Mouse (Mus musculus) activated CD4-positive, CD25-positive, alpha-beta regulatory T cell, adult 4 months (primary cell): ENCODE measurements around the gene Zfp219. TPM values are rescaled to one million over a fixed set of nuclear protein-coding genes. Genes with fewer than 3 reads are reported as not detected.
"Not testable (repeated sequence)": the region's sequence is repeated elsewhere in the genome, so short reads cannot be mapped to it uniquely, and the experiment has no call there.

Source experiments
- ATAC-seq: one replicate; pipeline ENCODE4 v1.8.0; 2017
- polyA plus RNA-seq, 2 experiments: library from polyadenylated mRNA; unstranded; fragments of 100-300 nt; shearing (Covaris generic); gene quantifications; one replicate each; pipeline ENCODE4 v1.2.1; 2017

Gene Zfp219
- 1 to 10 TPM; 1.9 to 2.2 TPM for polyA plus RNA-seq

DNA sequence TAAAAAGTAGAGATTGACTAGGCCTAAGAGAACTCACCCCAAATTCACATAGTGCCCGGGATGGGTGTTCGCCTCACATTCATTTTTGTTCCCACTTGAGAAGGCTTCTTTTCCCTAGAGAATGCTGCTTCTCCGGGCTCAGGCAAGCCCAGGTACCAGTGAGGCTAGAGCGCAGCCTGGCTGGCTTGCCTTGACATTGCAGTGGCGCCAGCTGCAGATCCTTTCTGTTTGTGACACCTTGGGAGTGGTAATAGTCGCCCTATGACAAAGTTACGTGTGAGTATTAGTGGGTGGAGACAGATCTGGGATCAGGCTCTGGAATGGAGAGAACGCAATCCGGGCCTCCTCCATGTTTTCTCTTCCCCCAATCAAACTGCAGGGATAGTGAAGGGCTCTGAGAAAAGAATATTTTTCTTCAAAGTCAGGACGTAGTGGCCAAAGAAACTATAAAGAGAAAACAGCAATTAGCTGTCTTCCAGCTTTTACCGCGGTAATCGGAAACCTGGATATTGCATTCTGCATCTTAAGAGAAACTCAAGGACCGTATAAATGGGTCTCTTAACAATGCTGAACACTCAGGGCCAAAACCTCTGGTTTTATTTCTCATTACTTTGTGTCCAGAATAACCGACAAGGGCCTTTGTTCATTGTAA is at the start of gene Zfp219:
Zfp219 (minus strand) TSS at position 248 of the 652 bp plus-strand sequence.
- peak; percentile 11 for ATAC-seq

- ATAC-seq: no peak
Observed at GRCm38 (mm10) chr14:52066135-52066534, 45.6 kb upstream of the Zfp219 start.

- ATAC-seq: no peak
Observed at GRCm38 (mm10) chr14:52061798-52062197, 41.3 kb upstream of the Zfp219 start.

DNA sequence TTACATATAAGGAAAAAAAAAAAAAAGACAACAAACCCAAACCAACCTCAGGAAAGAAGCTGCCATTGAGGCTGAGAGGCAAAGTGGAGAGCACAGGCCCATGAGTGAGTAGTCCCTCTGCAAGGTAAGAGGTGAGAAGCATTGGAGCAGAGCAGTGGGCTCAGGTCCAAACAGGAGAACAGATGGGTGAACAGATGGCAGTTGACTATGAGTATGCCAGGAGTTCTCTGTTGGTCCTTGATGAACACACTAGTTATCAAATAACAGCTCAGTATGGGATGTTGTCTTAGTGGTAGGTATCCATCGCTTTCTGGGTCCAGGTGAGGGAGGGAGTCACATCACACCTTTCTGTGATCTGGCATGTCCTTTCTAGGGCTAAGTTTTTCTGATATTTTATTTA is 40.3 kb upstream of the Zfp219 start:
- no peak for ATAC-seq

DNA sequence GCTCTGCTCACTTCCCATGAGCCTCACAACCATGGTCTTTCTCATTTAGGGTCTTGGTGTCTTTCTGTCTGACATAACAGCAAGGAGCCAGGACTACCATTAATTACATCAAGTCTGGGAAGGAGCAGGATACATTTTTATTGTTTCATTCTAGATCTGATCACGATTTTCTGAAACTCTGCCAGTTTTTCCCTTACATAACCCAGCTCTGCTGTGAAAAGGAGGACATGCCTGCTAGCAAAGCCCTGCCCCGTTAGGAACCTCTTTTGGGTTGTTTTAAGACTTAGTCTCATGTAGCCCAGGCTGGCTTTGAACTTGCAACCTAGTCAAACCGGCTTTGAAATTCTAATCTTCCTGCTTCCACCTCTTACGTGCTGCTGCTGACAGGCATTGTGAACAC is 39.4 kb upstream of the Zfp219 start:
- no peak for ATAC-seq

DNA sequence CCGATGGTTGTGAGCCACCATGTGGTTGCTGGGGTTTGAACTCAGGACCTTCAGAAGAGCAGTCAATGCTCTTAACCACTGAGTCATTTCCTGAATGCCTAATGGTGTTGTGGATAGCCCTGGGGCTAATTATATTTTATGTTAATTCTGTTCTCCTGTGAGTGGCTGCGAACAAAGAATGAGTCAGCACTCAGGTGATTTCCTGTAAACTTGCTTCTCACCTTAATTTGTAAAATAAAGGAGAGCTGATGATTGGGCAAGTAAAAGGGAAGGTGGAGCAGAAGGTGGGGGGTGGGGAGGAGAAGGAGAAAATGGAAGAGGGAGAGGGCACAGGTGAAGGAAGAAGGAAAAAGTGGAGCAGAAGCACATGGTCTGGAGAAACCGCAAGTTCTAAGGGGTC is 32.2 kb upstream of the Zfp219 start:
- ATAC-seq: not testable (repeated sequence)

GRCm38 (mm10) chr14:52045966-52046565 is 25.5 kb upstream of the Zfp219 start:
- ATAC-seq: no peak

DNA sequence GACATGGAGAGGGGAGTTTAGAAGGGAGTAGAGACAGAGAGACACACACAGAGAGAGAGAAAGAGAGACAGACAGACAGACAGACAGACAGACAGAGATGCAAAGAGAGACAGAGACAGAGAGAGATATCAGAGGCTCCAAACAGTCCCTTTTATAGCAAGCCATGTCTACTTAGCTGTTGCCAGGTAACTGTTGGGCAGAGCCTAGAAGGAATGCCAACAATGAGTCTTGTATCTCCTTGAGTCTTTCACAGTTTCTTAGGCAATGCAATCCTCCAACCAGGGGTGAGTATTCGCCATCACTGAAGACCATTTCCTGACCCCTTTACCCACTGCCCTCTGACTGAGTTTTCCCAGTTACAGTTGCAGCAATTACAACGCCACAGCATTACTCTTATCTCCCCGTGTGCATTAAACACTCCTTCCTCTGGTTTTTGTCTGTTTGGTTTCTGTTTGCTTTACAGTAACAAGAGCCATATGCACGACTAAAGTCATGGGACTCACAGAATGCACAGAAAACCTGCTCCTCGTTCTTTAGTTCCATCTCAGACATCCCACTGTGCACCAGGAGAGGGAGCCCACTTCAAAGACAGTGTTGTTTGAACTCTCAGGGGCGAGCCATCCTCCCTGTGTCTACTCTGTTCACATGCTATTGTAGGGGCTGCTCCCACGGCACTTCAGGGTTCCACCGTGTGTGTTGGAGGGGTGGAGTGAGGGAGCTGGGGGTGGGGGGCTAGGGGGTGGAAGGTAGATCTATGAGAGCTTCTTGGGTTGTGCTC is 24.6 kb upstream of the Zfp219 start:
- no peak for ATAC-seq

DNA sequence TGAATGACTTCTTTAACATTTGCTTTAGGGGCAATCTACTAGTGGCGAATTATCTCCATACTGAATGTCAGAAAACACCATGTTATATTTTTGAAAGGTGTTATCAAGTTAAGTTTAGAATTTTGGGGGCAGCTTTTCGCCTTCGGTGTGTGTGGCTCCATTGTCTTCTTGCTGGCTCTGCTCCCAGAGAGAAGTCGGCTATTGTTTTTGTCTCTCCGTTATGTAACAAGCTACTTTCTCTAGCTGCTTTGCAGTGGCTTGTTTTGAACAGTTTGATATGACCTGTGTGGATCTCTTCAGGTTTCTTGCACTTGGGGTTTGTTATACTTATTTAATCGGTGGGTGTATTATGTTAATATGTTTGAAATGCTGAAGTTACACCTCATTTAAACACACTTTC is 22.9 kb upstream of the Zfp219 start:
- ATAC-seq: no peak

- ATAC-seq: not testable (repeated sequence)
Observed at GRCm38 (mm10) chr14:52042359-52042758, 21.8 kb upstream of the Zfp219 start, which contains the start of gene Olfr221. TSS of gene Olfr221 (minus strand) at chr14:52042459.

GRCm38 (mm10) chr14:52039332-52039731 is 18.8 kb upstream of the Zfp219 start:
- ATAC-seq: no peak

DNA sequence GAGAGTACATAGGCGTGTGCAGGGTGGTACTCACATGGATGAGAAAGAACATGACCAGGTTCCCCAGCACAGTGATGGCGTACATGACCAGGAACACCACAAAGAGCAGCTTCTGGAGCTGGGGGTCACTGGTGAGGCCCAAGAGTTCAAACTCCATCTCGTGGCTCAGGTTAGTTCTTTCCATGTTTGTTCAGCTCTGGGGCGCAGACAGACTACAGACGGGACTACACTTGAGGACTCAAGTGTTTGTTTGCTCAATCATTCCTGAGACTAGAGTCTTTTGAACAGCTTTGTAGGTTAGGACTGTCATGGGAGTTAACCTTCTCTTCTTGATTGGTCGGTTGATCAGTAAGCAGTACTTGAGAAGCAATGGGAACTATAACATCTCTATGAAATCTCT is 15.4 kb upstream of the Zfp219 start:
- no peak for ATAC-seq

GRCm38 (mm10) chr14:52026342-52026741 is 5.8 kb upstream of the Zfp219 start:
- ATAC-seq: no peak

GRCm38 (mm10) chr14:52024133-52024532 is 3.6 kb upstream of the Zfp219 start:
- ATAC-seq: no peak

GRCm38 (mm10) chr14:52022709-52023459 is 2.4 kb upstream of the Zfp219 start:
- peak; percentile 44 for ATAC-seq

GRCm38 (mm10) chr14:52022244-52022708 is 1.7 kb upstream of the Zfp219 start:
- no peak for ATAC-seq

DNA sequence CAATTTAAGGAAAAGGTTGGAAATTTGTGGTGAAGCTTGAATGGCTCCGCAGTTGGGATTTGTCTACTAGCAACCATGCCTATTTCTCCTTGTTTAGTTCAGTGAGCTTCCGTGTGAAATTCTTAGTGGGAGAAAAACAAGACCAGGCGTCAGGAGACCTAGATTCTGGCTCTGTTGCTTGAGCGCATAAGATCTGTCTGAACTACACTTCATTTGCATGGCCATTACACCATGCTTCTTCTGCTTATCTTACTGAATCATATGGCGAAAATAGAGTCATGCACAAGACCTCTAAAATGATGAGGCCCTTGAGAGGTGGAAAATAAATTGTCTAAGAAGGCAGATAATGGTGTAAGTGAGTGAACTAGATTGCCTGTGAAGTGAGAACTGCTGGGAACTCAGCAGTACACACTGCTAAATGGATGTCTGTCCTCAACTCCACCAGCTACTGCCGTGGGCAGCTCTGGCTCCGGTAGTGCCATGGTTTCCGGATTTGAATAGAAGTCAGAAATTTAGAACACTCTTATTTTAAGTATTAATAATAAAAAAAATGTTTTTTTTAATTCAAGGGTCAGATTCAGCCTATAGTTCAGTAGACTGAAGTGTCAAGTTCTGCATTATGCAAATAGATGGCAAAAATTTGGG is 1.2 kb upstream of the Zfp219 start:
- no peak for ATAC-seq

- ATAC-seq: no peak
Observed at GRCm38 (mm10) chr14:52021138-52021529, 601 bp upstream of the Zfp219 start.

GRCm38 (mm10) chr14:52019590-52020340 is 768 bp downstream of the Zfp219 start:
- peak; percentile 74 for ATAC-seq

DNA sequence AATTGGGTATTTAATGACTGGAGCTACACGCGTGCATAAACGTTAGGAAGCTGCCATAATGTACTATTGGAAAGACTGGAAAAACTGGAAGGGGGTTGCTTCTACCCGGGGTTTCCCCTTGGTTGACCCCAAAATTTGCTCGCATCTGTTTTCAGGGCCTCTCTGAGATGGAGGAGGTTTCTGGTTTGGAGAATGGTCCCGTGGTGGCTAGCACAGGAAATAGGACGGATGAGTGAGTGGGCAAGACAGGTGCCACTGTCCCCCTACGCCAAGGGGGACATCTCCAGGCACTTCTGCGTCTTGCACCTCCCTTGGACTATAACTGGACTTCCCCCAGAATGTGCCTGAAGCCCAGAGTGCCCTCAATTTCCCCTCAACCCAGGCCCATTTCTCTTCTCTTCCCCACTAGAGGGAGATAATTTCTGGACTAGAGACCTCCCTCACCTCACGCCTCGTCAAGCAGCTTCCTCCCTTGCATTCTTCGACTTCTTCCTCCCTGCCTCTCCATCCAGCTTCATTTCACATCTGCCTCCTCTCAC is 1.4 kb downstream of the Zfp219 start:
- ATAC-seq: peak; percentile 27
